Mouse (Mus musculus): ENCODE measurements at regions not wholly inside any gene's neighbourhood (a gene's known extent, or its start where the extent isn't known, plus 50 kb on each side); places are given as distances from the start of the nearest gene placed in this dataset.
A peak's percentile ranks its signal among the peaks of the same experiment; 100 is the strongest.

- DNase-seq (ENCODE audit: low spot score) (peak; percentile 51), ATAC-seq (ENCODE audit: low FRiP score) (no peak)
- 26% methylated on average over 1 of the region's 1 CpGs for WGBS
Measured at GRCm38 (mm10) chr8:112196423-112196822, 181.6 kb upstream of the Gm6793 start.

GRCm38 (mm10) chr8:112195880-112196279, 181.0 kb upstream of the Gm6793 start:
- ATAC-seq (ENCODE audit: low FRiP score), result no peak
- 75% methylated on average over 2 of the region's 2 CpGs for WGBS
- Histone ChIP-seq H3K27me3 (ENCODE audit: insufficient read depth, low read length) (no peaks in the 10 kb centered on the region), H3K9ac (replicated peaks; ENCODE audit: low read length, poor library complexity, severe bottlenecking) (no peak overlapping the region), H3K4me1 (ENCODE audit: insufficient read depth, low read length) (no peaks in the 10 kb centered on the region), H3K36me3 (ENCODE audit: insufficient read depth, low read length) (no peaks in the 10 kb centered on the region), H3K27ac (ENCODE audit: low read depth, low read length) (0 out of 2 replicates have a peak overlapping the region, but pooled peaks have one; percentile 6), H3K4me2 (ENCODE audit: low read depth, low read length, poor library complexity, severe bottlenecking) (no peak overlapping the region), H3K4me3 (ENCODE audit: low read depth, low read length) (no peak overlapping the region), H3K9me3 (ENCODE audit: low read length) (no peaks in the 10 kb centered on the region)
- TF ChIP-seq CTCF (IDR thresholded peaks at IDR 0.05), result no peak
- DNase-seq (ENCODE audit: low spot score), result no peak

More at GRCm38 (mm10) chr8:112196423-112196822, 181.6 kb upstream of the Gm6793 start:
- Histone ChIP-seq H3K4me2 (ENCODE audit: low read depth, low read length, poor library complexity, severe bottlenecking) (no peak overlapping the region), H3K4me1 (ENCODE audit: insufficient read depth, low read length) (no peaks in the 10 kb centered on the region), H3K9me3 (ENCODE audit: low read length) (no peaks in the 10 kb centered on the region), H3K27me3 (ENCODE audit: insufficient read depth, low read length) (no peaks in the 10 kb centered on the region), H3K27ac (ENCODE audit: low read depth, low read length) (0 out of 2 replicates have a peak overlapping the region, but pooled peaks have one; percentile 6), H3K4me3 (ENCODE audit: low read depth, low read length) (no peak overlapping the region), H3K36me3 (ENCODE audit: insufficient read depth, low read length) (no peaks in the 10 kb centered on the region), H3K9ac (replicated peaks; ENCODE audit: low read length, poor library complexity, severe bottlenecking) (no peak overlapping the region)
- TF ChIP-seq CTCF (IDR thresholded peaks at IDR 0.05), result no peak

GRCm38 (mm10) chr8:112191846-112192245, 177.0 kb upstream of the Gm6793 start:
- H3K9ac ChIP-seq (replicated peaks; ENCODE audit: low read length, poor library complexity, severe bottlenecking), result no peak overlapping the region
- no peak overlapping the region for H3K27ac ChIP-seq (ENCODE audit: low read depth, low read length)
- no peak for TF ChIP-seq CTCF (IDR thresholded peaks at IDR 0.05)
- H3K9me3 ChIP-seq (ENCODE audit: low read length), result no peaks in the 10 kb centered on the region
- no peak overlapping the region for H3K4me3 ChIP-seq (ENCODE audit: low read depth, low read length)
- H3K27me3 ChIP-seq (ENCODE audit: insufficient read depth, low read length), result no peaks in the 10 kb centered on the region
- ATAC-seq (ENCODE audit: low FRiP score) (no peak), DNase-seq (ENCODE audit: low spot score) (peak; percentile 47)
- 60% methylated on average over 3 of the region's 3 CpGs for WGBS
- no peaks in the 10 kb centered on the region for H3K4me1 ChIP-seq (ENCODE audit: insufficient read depth, low read length)
- H3K4me2 ChIP-seq (ENCODE audit: low read depth, low read length, poor library complexity, severe bottlenecking), result no peak overlapping the region
- no peaks in the 10 kb centered on the region for H3K36me3 ChIP-seq (ENCODE audit: insufficient read depth, low read length)

- DNase-seq (ENCODE audit: low spot score) (no peak), ATAC-seq (ENCODE audit: low FRiP score) (no peak)
- H3K36me3 ChIP-seq (ENCODE audit: insufficient read depth, low read length), result no peaks in the 10 kb centered on the region
- no peaks in the 10 kb centered on the region for H3K9me3 ChIP-seq (ENCODE audit: low read length)
- no peak for TF ChIP-seq CTCF (IDR thresholded peaks at IDR 0.05)
- no peak overlapping the region for H3K4me3 ChIP-seq (ENCODE audit: low read depth, low read length)
- H3K27me3 ChIP-seq (ENCODE audit: insufficient read depth, low read length), result no peaks in the 10 kb centered on the region
- no peak overlapping the region for H3K27ac ChIP-seq (ENCODE audit: low read depth, low read length)
- H3K4me2 ChIP-seq (ENCODE audit: low read depth, low read length, poor library complexity, severe bottlenecking), result no peak overlapping the region
- 20% methylated on average over 2 of the region's 2 CpGs for WGBS
- no peaks in the 10 kb centered on the region for H3K4me1 ChIP-seq (ENCODE audit: insufficient read depth, low read length)
- no peak overlapping the region for H3K9ac ChIP-seq (replicated peaks; ENCODE audit: low read length, poor library complexity, severe bottlenecking)
Measured at GRCm38 (mm10) chr8:112189698-112190097, 174.9 kb upstream of the Gm6793 start.

- Histone ChIP-seq H3K9me3 (ENCODE audit: low read length) (no peaks in the 10 kb centered on the region), H3K4me2 (ENCODE audit: low read depth, low read length, poor library complexity, severe bottlenecking) (no peak overlapping the region), H3K36me3 (ENCODE audit: insufficient read depth, low read length) (no peaks in the 10 kb centered on the region), H3K27me3 (ENCODE audit: insufficient read depth, low read length) (no peaks in the 10 kb centered on the region), H3K9ac (replicated peaks; ENCODE audit: low read length, poor library complexity, severe bottlenecking) (no peak overlapping the region), H3K4me1 (ENCODE audit: insufficient read depth, low read length) (no peaks in the 10 kb centered on the region), H3K4me3 (ENCODE audit: low read depth, low read length) (no peak overlapping the region), H3K27ac (ENCODE audit: low read depth, low read length) (no peak overlapping the region)
- WGBS, result 100% methylated on average over 1 of the region's 1 CpGs
- peak; percentile 28; the same call in 1 of the 2 replicates for TF ChIP-seq CTCF (IDR thresholded peaks at IDR 0.05)
- no peak for ATAC-seq (ENCODE audit: low FRiP score)
- no peak for DNase-seq (ENCODE audit: low spot score)
Measured at GRCm38 (mm10) chr8:112170184-112170583, 155.3 kb upstream of the Gm6793 start.

- ATAC-seq (ENCODE audit: low FRiP score), result no peak
- Histone ChIP-seq H3K9ac (replicated peaks; ENCODE audit: low read length, poor library complexity, severe bottlenecking) (no peak overlapping the region), H3K27ac (ENCODE audit: low read depth, low read length) (no peak overlapping the region), H3K9me3 (ENCODE audit: low read length) (no peaks in the 10 kb centered on the region), H3K27me3 (ENCODE audit: insufficient read depth, low read length) (no peaks in the 10 kb centered on the region), H3K4me2 (ENCODE audit: low read depth, low read length, poor library complexity, severe bottlenecking) (no peak overlapping the region), H3K4me1 (ENCODE audit: insufficient read depth, low read length) (no peaks in the 10 kb centered on the region), H3K36me3 (ENCODE audit: insufficient read depth, low read length) (no peaks in the 10 kb centered on the region), H3K4me3 (ENCODE audit: low read depth, low read length) (no peak overlapping the region)
- TF ChIP-seq CTCF (IDR thresholded peaks at IDR 0.05), result no peak
- DNase-seq (ENCODE audit: low spot score), result peak; percentile 54
- WGBS, result 39% methylated on average over 7 of the region's 7 CpGs
Measured at GRCm38 (mm10) chr8:112156656-112157055, 141.8 kb upstream of the Gm6793 start.

Data from midbrain, postnatal 0 days (tissue).